Mouse (Mus musculus): ENCODE results near the gene Tmprss9. TPM values are rescaled to one million over a fixed set of nuclear protein-coding genes. Genes with fewer than 3 reads are reported as not detected.

Gene Tmprss9
- polyA plus RNA-seq, 1 experiment from 2014 or later: 2.0 TPM

- Histone ChIP-seq H3K9me3 (ENCODE audit: control insufficient read depth, low read length) (no peaks in the 10 kb centered on the region), H3K4me2 (replicated peaks; ENCODE audit: low read depth) (peak overlapping the region; percentile 59), H3K36me3 (ENCODE audit: control insufficient read depth, insufficient read depth, low read length) (no peaks in the 10 kb centered on the region), H3K4me1 (replicated peaks; ENCODE audit: control insufficient read depth, insufficient read depth) (peaks cover 49% of the 10 kb centered on the region), H3K27me3 (ENCODE audit: control insufficient read depth, insufficient read depth, low read length) (no peaks in the 10 kb centered on the region), H3K27ac (replicated peaks) (peak overlapping the region; percentile 91), H3K4me3 (ENCODE audit: low read depth, low read length) (no peak overlapping the region), H3K9ac (ENCODE audit: low read length) (peak overlapping the region; percentile 28)
- TF ChIP-seq EP300 (optimal IDR thresholded peaks at IDR 0.05): no peak
- peak; percentile 4; the same call in 1 of the 2 replicates for TF ChIP-seq CTCF (IDR thresholded peaks at IDR 0.05; ENCODE audit: low read depth)
- DNase-seq (ENCODE audit: low spot score): peak; percentile 91
- peak; percentile 76 for ATAC-seq (ENCODE audit: low FRiP score, low TSS enrichment)
- WGBS: 17% methylated on average over 8 of the region's 8 CpGs
Measured at GRCm38 (mm10) chr10:80940320-80940987, 68.8 kb downstream of the Tmprss9 start.

- DNase-seq (ENCODE audit: low spot score) (no peak), ATAC-seq (ENCODE audit: low FRiP score, low TSS enrichment) (no peak)
- no peaks in the 10 kb centered on the region for H3K36me3 ChIP-seq (ENCODE audit: control insufficient read depth, insufficient read depth, low read length)
- peak overlapping the region; percentile 59 for H3K4me2 ChIP-seq (replicated peaks; ENCODE audit: low read depth)
- no peak overlapping the region for H3K4me3 ChIP-seq (ENCODE audit: low read depth, low read length)
- peak overlapping the region; percentile 91 for H3K27ac ChIP-seq (replicated peaks)
- H3K27me3 ChIP-seq (ENCODE audit: control insufficient read depth, insufficient read depth, low read length): no peaks in the 10 kb centered on the region
- H3K4me1 ChIP-seq (replicated peaks; ENCODE audit: control insufficient read depth, insufficient read depth): peaks cover 48% of the 10 kb centered on the region
- H3K9ac ChIP-seq (ENCODE audit: low read length): peak overlapping the region; percentile 28; the same call in 1 of the 2 replicates
- no peaks in the 10 kb centered on the region for H3K9me3 ChIP-seq (ENCODE audit: control insufficient read depth, low read length)
- no peak for TF ChIP-seq EP300 (optimal IDR thresholded peaks at IDR 0.05)
- no peak for TF ChIP-seq CTCF (IDR thresholded peaks at IDR 0.05; ENCODE audit: low read depth)
- 3% methylated on average over 2 of the region's 2 CpGs for WGBS
Measured at GRCm38 (mm10) chr10:80940988-80941347, 69.3 kb downstream of the Tmprss9 start.

- no peak overlapping the region for H3K9ac ChIP-seq (ENCODE audit: low read length)
- no peaks in the 10 kb centered on the region for H3K27me3 ChIP-seq (ENCODE audit: control insufficient read depth, insufficient read depth, low read length)
- no peak overlapping the region for H3K4me3 ChIP-seq (ENCODE audit: low read depth, low read length)
- no peaks in the 10 kb centered on the region for H3K9me3 ChIP-seq (ENCODE audit: control insufficient read depth, low read length)
- TF ChIP-seq CTCF (IDR thresholded peaks at IDR 0.05; ENCODE audit: low read depth) (no peak), EP300 (optimal IDR thresholded peaks at IDR 0.05) (no peak)
- no peak overlapping the region for H3K4me2 ChIP-seq (replicated peaks; ENCODE audit: low read depth)
- 72% methylated on average over 8 of the region's 8 CpGs for WGBS
- H3K27ac ChIP-seq (replicated peaks): no peak overlapping the region
- peaks cover 31% of the 10 kb centered on the region for H3K4me1 ChIP-seq (replicated peaks; ENCODE audit: control insufficient read depth, insufficient read depth)
- ATAC-seq (ENCODE audit: low FRiP score, low TSS enrichment) (no peak), DNase-seq (ENCODE audit: low spot score) (no peak)
- H3K36me3 ChIP-seq (ENCODE audit: control insufficient read depth, insufficient read depth, low read length): no peaks in the 10 kb centered on the region
Measured at GRCm38 (mm10) chr10:80942919-80943318, 71.3 kb downstream of the Tmprss9 start.

- Histone ChIP-seq H3K4me1 (replicated peaks; ENCODE audit: control insufficient read depth, insufficient read depth) (peaks cover 23% of the 10 kb centered on the region), H3K4me3 (ENCODE audit: low read depth, low read length) (no peak overlapping the region), H3K9me3 (ENCODE audit: control insufficient read depth, low read length) (no peaks in the 10 kb centered on the region), H3K4me2 (replicated peaks; ENCODE audit: low read depth) (no peak overlapping the region), H3K36me3 (ENCODE audit: control insufficient read depth, insufficient read depth, low read length) (no peaks in the 10 kb centered on the region), H3K27me3 (ENCODE audit: control insufficient read depth, insufficient read depth, low read length) (no peaks in the 10 kb centered on the region), H3K27ac (replicated peaks) (no peak overlapping the region), H3K9ac (ENCODE audit: low read length) (no peak overlapping the region)
- TF ChIP-seq CTCF (IDR thresholded peaks at IDR 0.05; ENCODE audit: low read depth) (no peak), EP300 (optimal IDR thresholded peaks at IDR 0.05) (no peak)
- 61% methylated on average over 9 of the region's 9 CpGs for WGBS
- ATAC-seq (ENCODE audit: low FRiP score, low TSS enrichment) (no peak), DNase-seq (ENCODE audit: low spot score) (no peak)
Measured at GRCm38 (mm10) chr10:80943701-80944100, 72.1 kb downstream of the Tmprss9 start.

- Histone ChIP-seq H3K4me3 (ENCODE audit: low read depth, low read length) (no peak overlapping the region), H3K4me1 (replicated peaks; ENCODE audit: control insufficient read depth, insufficient read depth) (peaks cover 22% of the 10 kb centered on the region), H3K27me3 (ENCODE audit: control insufficient read depth, insufficient read depth, low read length) (no peaks in the 10 kb centered on the region), H3K27ac (replicated peaks) (no peak overlapping the region), H3K9ac (ENCODE audit: low read length) (no peak overlapping the region), H3K9me3 (ENCODE audit: control insufficient read depth, low read length) (no peaks in the 10 kb centered on the region), H3K36me3 (ENCODE audit: control insufficient read depth, insufficient read depth, low read length) (no peaks in the 10 kb centered on the region), H3K4me2 (replicated peaks; ENCODE audit: low read depth) (no peak overlapping the region)
- DNase-seq (ENCODE audit: low spot score) (no peak), ATAC-seq (ENCODE audit: low FRiP score, low TSS enrichment) (no peak)
- WGBS: 76% methylated on average over 5 of the region's 5 CpGs
- no peak for TF ChIP-seq CTCF (IDR thresholded peaks at IDR 0.05; ENCODE audit: low read depth)
Measured at GRCm38 (mm10) chr10:80944231-80944630, 72.6 kb downstream of the Tmprss9 start.

GRCm38 (mm10) chr10:80946684-80947437 lies 75.2 kb downstream of the Tmprss9 start:
- 0 out of 2 replicates have a peak overlapping the region, but pooled peaks have one; percentile 8 for H3K9ac ChIP-seq (ENCODE audit: low read length)

More at GRCm38 (mm10) chr10:80946684-80947437, 75.2 kb downstream of the Tmprss9 start:
- H3K9me3 ChIP-seq (ENCODE audit: control insufficient read depth, low read length): no peaks in the 10 kb centered on the region
- TF ChIP-seq CTCF (IDR thresholded peaks at IDR 0.05; ENCODE audit: low read depth) (peak; percentile 61), EP300 (optimal IDR thresholded peaks at IDR 0.05) (no peak)
- H3K4me3 ChIP-seq (ENCODE audit: low read depth, low read length): no peak overlapping the region
- no peak for ATAC-seq (ENCODE audit: low FRiP score, low TSS enrichment)
- WGBS: 59% methylated on average over 14 of the region's 14 CpGs
- peak; percentile 41 for DNase-seq (ENCODE audit: low spot score)
- H3K36me3 ChIP-seq (ENCODE audit: control insufficient read depth, insufficient read depth, low read length): no peaks in the 10 kb centered on the region
- no peak overlapping the region for H3K4me2 ChIP-seq (replicated peaks; ENCODE audit: low read depth)
- peaks cover 6% of the 10 kb centered on the region for H3K4me1 ChIP-seq (replicated peaks; ENCODE audit: control insufficient read depth, insufficient read depth)
- H3K27me3 ChIP-seq (ENCODE audit: control insufficient read depth, insufficient read depth, low read length): no peaks in the 10 kb centered on the region
- peak overlapping the region; percentile 73 for H3K27ac ChIP-seq (replicated peaks)
